Mouse (Mus musculus) embryonic fibroblast, embryonic 13.5 days (primary cell): ENCODE data around the gene Kcnh5.

Experiments used
- CTCF ChIP-seq: IDR thresholded peaks from 2 replicates; pipeline ENCODE4 v1.5.1; 2011; ENCODE audit warnings: mild to moderate bottlenecking, control low read depth, low read length, moderate library complexity, borderline replicate concordance; ENCODE audit not compliant: insufficient read depth
- POLR2A ChIP-seq: IDR thresholded peaks from 2 replicates; pipeline ENCODE4 v1.6.1; 2011; ENCODE audit warnings: low read depth, mild to moderate bottlenecking, control low read depth, low read length, moderate library complexity

GRCm38 (mm10) chr12:74951124-74952115, 225.7 kb downstream of the Kcnh5 start:
- no peak for TF ChIP-seq POLR2A
- no peak for TF ChIP-seq CTCF
